Mouse (Mus musculus): ENCODE measurements at regions not wholly inside any gene's neighbourhood (a gene's known extent, or its start where the extent isn't known, plus 50 kb on each side); places are given as distances from the start of the nearest gene placed in this dataset.

- DNase-seq (ENCODE audit: low spot score in 2 of 2): no peak
Measured at GRCm38 (mm10) chr6:50968546-50968945, 314.3 kb upstream of the Npvf start.

DNA sequence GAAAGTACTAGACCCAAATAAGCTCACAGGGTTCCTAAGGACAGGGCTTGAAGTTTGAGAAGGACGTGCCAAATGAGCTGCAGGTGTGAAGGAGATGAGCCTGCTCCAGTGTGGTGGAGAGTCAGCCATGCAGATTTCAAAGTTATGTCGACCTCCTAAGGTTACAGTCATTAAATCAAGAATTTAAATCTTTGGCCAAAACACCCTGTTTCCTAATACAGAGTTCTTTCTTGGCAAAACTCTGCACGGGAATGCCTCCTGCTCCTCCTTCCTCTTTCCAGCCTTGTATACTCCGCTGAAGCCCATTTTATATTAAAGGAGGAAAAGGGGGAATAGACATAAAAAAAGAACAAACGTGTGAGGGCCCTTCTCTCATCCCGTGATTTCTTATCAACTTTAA is 315.1 kb upstream of the Npvf start:
- DNase-seq (ENCODE audit: low spot score in 2 of 2): no peak

- DNase-seq (ENCODE audit: low spot score in 2 of 2): no peak
Measured at GRCm38 (mm10) chr6:50969997-50970396, 315.8 kb upstream of the Npvf start.

- no peak for DNase-seq (ENCODE audit: low spot score in 2 of 2)
Measured at GRCm38 (mm10) chr6:50970770-50971169, 316.5 kb upstream of the Npvf start.

GRCm38 (mm10) chr6:50972268-50972667 is 318.0 kb upstream of the Npvf start:
- DNase-seq (ENCODE audit: low spot score in 2 of 2): no peak

DNA sequence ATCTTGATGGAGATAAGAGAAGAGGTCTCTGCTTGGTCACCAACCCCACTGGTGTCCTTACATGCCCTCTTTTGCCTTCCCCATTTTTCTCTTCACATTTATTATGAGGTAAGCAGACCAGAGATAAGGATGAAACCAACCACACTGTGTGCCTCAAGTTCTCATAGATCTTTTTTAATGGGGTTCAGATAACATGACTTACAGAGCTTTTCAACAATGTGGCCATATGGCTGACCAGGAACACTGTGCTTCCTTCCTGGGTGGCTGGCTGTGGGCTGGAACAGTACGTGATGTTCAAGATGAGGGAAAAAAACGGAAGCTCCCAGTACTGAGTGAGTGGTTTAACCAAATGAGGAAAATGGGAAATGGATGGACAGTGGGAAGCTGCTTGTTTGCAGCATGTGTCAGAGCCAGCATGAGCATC is 319.0 kb upstream of the Npvf start:
- no peak for DNase-seq (ENCODE audit: low spot score in 2 of 2)

DNA sequence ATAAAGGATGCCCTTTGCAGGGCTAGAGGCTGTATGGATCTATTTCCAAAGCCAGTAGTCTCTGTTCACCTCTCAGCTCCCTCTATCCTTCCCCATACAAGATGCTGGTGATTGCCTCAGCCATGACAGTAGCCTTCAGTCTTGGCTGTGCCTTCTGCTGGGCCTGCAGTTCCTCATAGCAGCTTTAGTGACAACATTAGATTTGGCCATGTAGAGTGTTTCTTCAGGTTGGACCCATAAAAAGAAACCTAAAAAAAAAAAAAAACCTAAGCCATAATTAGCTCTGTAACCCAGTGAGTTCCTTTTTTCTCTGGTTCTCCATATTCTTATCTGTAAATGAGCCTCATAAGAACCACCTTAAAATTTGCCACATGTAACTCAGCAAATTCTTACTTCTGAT is 319.6 kb upstream of the Npvf start:
- no peak for DNase-seq (ENCODE audit: low spot score in 2 of 2)

GRCm38 (mm10) chr6:50974961-50975360 is 320.7 kb upstream of the Npvf start:
- DNase-seq (ENCODE audit: low spot score in 2 of 2): no peak

GRCm38 (mm10) chr6:50976973-50977372 is 322.7 kb upstream of the Npvf start:
- no peak for DNase-seq (ENCODE audit: low spot score in 2 of 2)

GRCm38 (mm10) chr6:50977381-50977780 is 323.1 kb upstream of the Npvf start:
- DNase-seq (ENCODE audit: low spot score in 2 of 2): no peak

DNA sequence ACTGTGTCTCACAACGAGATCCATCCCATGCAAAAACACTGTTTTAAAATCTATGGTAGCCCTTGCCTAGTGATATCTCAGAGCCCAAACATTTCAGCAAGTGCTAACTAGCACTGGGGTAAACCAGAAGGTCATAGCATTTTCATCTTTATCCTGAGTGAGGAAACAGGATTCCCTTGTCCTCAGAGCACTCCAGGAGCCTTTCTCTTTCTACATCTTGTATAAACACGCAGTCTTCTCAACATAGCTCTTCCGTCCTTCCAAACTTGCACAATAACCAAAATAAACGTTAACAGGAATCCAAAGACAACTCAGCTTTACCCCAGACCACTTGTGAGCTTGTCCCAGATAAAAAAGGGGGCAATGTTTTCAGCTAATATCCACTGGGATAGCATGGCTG is 323.8 kb upstream of the Npvf start:
- DNase-seq (ENCODE audit: low spot score in 2 of 2): no peak

- DNase-seq (ENCODE audit: low spot score in 2 of 2): no peak
Measured at GRCm38 (mm10) chr6:50978571-50978970, 324.3 kb upstream of the Npvf start.

GRCm38 (mm10) chr6:50979764-50980163 is 325.5 kb upstream of the Npvf start:
- no peak for DNase-seq (ENCODE audit: low spot score in 2 of 2)

- no peak for DNase-seq (ENCODE audit: low spot score in 2 of 2)
Measured at GRCm38 (mm10) chr6:50980311-50980710, 326.1 kb upstream of the Npvf start.

DNA sequence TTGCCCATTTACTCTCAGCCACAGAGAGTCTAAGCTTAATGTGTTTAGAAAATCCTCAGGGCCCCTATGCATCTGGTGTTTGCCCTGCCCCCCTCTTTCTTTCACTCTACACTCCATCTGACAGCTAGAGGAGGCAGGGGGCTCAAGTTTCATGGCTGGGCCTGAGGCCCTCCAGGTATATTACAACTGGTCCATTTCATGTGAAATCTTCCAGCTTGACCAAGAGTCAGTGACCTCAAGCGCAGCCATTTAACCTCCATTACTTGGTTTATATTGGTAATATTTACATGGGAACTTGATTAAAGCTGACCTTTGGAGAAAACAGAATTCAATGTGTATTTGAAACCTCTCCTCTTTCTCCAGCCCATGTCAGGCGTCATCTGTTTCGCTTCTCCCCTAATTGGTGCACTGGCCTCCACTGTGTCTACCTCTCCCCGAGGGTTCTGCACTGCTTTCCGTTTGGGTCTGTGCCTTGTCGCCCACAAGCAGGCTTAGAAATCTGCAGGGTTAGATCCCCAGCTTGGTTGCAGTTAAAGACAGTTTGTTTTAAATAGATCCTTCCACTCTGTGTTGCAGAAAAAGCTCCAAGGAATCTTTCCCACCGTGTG is 327.6 kb upstream of the Npvf start:
- no peak for DNase-seq (ENCODE audit: low spot score in 2 of 2)

- no peak for DNase-seq (ENCODE audit: low spot score in 2 of 2)
Measured at GRCm38 (mm10) chr6:50982856-50983255, 328.6 kb upstream of the Npvf start.

DNA sequence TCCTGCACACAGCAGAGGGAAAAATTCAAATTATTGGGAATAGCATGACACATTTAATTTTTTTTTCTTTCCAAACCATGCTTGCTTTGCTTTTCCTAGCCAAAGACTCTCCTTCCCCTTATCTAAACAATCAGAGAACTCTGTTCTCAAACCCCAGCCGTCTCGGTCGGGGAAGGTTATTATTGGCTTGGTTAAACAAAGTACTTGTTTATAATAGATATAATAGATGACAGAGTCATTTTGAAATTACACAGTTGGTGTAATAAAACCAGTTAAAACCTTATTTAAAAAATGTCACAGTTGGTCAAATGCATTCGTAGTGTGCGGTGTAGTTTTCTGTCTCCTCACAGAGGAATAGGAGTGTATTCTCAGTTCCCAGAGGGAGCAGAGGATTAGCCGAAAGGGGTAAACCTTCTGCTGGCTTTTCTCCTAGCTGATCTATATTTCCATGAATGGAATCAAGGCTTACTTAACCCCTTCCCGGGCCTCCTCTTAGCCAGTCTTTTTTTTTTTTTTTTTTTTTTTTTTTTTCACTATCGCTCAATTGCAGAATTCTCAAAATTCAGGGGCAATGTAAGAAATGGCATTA is 329.4 kb upstream of the Npvf start:
- no peak for DNase-seq (ENCODE audit: low spot score in 2 of 2)

- no peak for DNase-seq (ENCODE audit: low spot score in 2 of 2)
Measured at GRCm38 (mm10) chr6:50984157-50984905, 330.1 kb upstream of the Npvf start.

GRCm38 (mm10) chr6:50986270-50986924 is 332.2 kb upstream of the Npvf start:
- no peak for DNase-seq (ENCODE audit: low spot score in 2 of 2)

DNA sequence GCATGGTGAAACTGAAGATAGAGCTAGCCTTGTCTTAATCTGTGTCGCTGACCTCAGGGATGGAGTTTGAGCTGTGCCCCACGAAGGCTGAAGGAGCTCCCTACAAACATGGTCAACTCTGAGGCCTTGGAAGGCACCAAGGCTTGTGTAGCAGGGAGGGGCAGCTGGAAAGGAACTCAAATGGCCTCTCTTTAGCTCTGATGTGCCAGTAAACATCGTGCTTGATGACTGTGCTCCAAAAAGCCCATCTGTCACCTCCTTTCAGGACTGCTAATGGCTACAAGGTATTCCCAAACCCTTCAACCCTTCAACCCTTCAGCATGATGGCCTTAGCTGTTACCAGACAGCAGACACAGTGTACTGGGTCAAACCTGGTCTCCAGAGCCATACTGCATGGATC is 334.3 kb upstream of the Npvf start:
- DNase-seq (ENCODE audit: low spot score in 2 of 2): no peak

- no peak for DNase-seq (ENCODE audit: low spot score in 2 of 2)
Measured at GRCm38 (mm10) chr6:50991528-50992125, 337.4 kb upstream of the Npvf start.

DNA sequence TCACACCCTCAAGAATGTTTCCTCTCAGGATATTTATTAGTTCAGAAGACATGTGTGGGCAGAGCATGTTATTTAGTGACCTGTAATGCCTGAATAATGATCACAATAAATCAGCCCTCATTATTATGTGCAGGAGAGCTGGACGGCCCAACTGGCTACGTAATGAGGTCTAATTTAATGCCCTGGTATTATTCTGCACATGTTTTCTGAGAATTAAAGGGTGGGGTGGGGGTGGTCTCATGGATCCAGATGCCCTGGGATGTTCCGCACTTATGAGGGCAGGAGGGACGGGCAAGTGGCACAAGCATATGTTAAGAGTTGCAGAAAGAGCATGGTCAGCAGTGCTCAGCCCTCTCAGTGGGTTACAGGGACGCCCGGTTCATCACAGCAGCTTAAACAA is 339.7 kb upstream of the Npvf start:
- DNase-seq (ENCODE audit: low spot score in 2 of 2): no peak
